Mouse (Mus musculus) spleen, postnatal 36 days (tissue): ENCODE results near the gene Pcare.

ENCODE experiments used
- DNase-seq, 2 experiments: peaks; one replicate each; pipeline ENCODE4 v3.0.0; 2022; ENCODE audit warnings: low spot score in 2 of 2, mixed read lengths in 1 of 2

Gene Pcare

GRCm38 (mm10) chr17:71730655-71731054, 22.0 kb downstream of the Pcare start:
- no peak for DNase-seq

DNA sequence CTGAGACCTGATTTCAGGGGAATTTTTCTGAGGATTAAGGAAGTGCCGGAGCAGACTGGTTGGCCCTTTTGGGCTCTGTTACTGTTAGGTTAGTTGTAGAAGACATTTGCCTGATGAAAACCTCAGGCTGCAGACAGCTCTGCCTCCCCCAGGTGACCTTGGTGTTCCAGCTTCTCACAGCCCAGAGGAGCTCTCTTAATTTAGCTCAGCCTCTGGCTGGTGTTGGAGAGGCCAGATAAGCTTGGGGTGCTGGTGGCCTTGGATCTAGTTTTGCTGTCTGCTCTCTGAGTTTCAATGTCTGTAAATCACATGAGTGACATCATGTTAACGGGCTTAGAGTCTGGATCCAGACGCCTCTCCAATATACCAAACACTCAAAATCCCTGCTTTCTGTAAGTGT, 31.7 kb downstream of the Pcare start:
- no peak for DNase-seq

DNA sequence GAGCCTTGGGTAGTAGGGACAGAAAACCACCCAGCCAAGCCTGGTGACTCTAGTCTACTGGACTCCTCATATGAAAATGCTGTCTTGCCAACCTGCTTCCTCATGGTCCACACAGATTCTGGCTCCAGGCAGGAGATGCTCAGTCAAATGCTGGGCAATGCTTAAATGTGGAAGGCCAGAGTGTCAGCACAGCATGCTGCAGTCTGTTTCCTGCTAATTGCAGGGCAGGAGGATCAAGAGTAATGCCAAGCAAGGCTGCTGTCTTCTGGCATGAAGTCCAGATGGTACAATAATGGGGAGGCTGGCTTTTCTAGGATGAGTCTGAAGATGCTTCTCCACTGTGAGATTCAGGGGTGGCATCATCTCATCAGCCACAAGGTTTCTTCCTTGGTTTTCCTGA, 32.3 kb downstream of the Pcare start:
- DNase-seq: no peak

- no peak for DNase-seq
Measured at GRCm38 (mm10) chr17:71717881-71718625, 34.6 kb downstream of the Pcare start.

DNA sequence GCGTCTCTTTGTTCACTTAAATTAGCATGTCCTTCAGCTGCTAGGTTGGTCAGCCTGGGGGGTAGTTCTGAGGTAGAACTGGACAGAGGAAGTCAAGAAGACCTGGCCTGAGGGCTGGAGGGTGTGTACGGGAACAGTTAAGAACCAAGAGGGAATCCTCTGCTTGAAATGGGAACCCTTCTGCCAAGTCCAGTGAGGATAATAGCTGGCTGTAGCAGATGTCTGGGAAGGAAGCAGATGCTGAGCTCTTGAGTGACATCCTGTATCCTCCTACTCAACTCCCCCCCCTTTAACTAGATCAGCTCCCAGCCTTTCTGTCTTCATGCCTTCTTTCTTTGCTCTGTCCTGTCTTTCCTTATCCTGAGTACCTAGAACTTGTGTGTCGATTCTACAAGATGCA, 37.7 kb downstream of the Pcare start:
- no peak for DNase-seq

- DNase-seq: no peak
Measured at GRCm38 (mm10) chr17:71712279-71712678, 40.4 kb downstream of the Pcare start.

GRCm38 (mm10) chr17:71707715-71708114, 45.0 kb downstream of the Pcare start:
- DNase-seq: no peak

DNA sequence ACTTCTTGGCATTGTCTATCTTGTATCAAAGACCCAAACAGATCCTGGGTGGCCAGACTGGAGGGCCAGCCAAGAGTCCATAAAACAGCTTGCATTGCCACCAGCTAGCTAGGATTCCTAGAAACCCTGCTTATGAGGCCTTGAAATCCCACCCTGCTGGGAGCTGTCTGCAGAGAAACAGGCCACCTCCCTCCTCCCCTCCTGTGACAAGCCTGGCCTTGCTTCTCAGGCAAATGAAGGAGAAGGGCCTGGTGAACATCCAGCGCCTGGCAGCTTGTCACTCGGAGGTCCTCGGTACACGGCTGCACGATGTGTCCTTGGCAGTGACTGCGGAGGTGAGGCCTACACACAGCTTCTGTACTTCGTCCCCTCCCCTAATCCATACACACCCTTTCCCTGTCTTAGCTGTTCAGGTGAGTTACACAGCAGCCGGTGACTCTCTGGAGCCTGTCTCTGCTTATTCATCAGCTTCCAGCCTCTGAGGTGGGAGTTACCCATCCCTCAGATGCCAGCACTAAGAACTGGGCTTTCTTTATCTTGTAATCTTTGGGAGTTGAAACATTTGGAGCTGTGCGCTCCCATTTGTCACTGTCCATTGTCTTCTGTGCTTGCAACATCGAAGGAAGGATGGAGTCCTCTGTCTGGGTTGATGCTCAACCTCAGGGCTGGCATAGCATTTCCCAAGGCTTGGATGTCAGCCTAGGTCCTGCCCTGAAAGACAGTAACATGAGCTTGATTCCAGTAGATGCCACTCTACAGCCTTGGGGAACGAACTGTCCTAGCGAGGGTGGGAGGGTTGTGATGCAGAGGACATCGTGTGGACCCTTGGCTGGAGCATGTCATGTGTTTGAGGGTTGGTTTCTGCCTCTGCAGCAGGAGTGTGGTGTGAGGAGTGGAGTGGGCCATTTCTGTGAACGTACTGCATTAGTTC, 46.9 kb downstream of the Pcare start:
- no peak for DNase-seq

DNA sequence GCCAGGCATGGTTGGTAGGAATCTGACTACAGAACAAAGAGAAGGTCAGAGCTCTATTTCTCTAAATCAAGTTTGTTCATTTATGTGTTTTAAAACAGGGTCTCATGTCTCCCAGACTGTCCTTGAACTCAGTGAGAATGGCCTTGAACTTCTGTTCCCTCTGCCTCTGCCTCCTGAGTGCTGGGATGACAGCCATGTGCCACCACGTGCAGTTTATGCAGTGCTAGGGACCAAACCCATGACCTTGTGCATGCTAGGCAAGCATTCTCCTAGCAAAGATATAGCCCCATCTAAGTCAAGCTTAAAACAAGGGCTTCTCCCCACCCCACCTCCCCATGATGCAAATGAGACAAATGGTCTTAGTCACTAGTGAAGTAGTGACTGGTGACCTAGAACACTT, 47.6 kb downstream of the Pcare start:
- DNase-seq: no peak

DNA sequence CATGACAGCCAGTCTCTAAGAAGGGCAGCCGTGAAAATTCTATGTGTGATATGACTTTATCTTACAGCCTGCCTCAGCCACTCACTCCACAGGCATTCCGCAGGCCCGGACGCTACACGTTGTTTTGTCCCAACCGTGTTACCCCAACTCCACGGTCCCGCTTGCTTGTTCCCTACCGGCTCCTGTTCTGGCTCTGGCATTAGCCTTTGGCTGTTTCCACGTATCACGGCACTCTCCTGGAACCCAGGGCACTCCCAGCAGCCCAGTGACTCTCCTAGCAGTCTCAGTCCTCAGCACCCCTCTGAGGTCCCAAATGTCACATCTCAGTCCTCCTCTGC, 54.1 kb downstream of the Pcare start:
- DNase-seq: no peak

GRCm38 (mm10) chr17:71697896-71698618, 54.6 kb downstream of the Pcare start:
- DNase-seq: no peak

DNA sequence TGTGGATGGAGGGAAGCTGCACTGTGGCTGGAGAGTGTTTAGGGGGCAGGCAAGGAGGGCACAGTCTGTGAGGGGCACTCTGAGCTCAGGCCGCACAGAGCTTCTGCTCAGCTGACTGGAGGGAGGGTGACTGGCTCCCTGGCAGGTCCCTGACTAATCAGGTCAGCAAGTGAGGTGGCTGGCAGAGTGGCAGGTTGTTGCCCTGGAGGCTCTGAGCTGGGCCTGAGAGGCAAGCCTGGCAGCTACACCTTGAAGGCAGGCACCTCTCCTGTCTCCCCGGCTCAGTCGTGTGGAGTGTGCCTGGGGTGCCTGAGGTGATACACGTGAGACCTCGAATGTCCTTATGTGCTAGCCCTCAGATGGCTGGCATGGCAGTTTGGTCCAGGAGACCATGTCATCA, 56.3 kb downstream of the Pcare start:
- DNase-seq: no peak

DNA sequence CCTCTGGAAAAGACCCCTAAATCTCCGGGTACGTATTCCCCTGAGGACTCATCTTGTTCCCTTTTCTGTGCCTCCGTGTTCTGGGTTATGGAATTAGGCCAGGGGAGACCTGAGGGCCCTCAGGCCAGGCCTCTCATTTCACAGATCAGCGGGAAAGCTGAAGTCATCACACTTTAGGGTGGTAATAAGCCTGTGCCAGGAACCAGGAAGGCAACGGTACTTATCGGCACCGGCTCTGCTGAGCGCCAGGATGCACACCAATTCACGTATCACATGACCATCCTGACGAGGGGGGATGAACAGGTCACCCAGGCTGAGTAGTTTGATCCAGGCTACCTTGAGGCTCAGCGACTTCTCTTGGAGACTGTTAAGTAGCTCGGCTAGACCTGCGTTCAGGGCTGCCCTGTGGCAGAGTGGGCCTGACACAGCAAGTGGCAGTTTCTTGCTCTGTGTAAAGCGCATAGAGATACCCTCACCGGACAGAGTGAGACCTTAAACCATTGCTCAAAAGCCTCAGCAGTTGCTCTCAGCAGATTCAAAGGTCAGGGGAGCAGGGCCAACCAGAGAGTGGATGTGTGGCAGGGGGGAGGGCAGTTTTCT, 56.9 kb downstream of the Pcare start:
- no peak for DNase-seq

GRCm38 (mm10) chr17:71695151-71695550, 57.5 kb downstream of the Pcare start:
- no peak for DNase-seq

GRCm38 (mm10) chr17:71693780-71694179, 58.9 kb downstream of the Pcare start:
- DNase-seq: no peak
